Mouse (Mus musculus): ENCODE data around the gene Cacna1b.

Gene Cacna1b

GRCm38 (mm10) chr2:24553962-24554361, 209.0 kb downstream of the Cacna1b start:
- no peak for DNase-seq (ENCODE audit: low read depth, low spot score)

Measured in brain, embryonic 18.5 days (tissue).